Mouse (Mus musculus) adrenal gland, postnatal 25 days (tissue): Measurements from ENCODE around the gene Coq5. TPM values are rescaled to one million over a fixed set of nuclear protein-coding genes. Genes with fewer than 3 reads are reported as not detected.
A peak's percentile ranks its signal among the peaks of the same experiment; 100 is the strongest.
"Not testable (repeated sequence)": the region's sequence is repeated elsewhere in the genome, so short reads cannot be mapped to it uniquely, and the experiment has no call there.

ENCODE experiments used
- DNase-seq: peaks from one replicate; pipeline ENCODE4 v3.0.0; 2021; ENCODE audit warnings: mixed read lengths
- total RNA-seq: library from RNA; stranded (reverse); gene quantifications from 2 replicates; pipeline ENCODE4 v1.2.3, GENCODE M21; 2021

The Coq5 gene
- total RNA-seq, 1 experiment from 2014 or later, result 51.0 TPM

DNA sequence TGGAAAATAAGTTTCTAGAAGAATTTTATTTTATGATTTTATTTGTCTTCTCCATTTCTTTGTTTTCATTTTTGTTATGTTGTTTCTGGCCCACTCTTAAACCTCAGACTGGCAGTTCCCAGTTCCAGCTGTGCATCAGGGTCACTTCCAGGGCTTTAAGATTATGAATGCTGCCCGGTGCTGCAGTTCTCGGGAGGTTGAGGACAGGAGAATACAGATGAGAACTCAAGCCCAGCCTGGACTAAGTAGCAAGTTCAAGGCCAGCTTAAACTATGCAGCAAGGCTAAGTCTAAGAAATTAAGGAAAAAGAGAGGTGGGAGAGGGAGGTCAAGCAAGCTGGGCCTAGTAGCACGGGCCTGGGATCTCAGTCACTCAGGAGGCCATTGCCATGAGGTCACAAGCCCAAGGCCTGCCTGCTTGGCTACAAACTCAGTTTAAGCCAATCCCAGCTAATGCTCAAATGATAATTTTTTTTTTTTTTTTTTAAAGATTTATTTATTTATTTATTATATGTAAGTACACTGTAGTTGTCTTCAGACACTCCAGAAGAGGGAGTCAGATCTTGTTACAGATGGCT, 11.9 kb upstream of the Coq5 start:
- peak; percentile 26 for DNase-seq

- no peak for DNase-seq
Observed at GRCm38 (mm10) chr5:115268266-115268665, 11.2 kb upstream of the Coq5 start.

GRCm38 (mm10) chr5:115269969-115270368, 9.5 kb upstream of the Coq5 start:
- no peak for DNase-seq

- peak; percentile 53 for DNase-seq
Observed at GRCm38 (mm10) chr5:115271931-115272811, 7.3 kb upstream of the Coq5 start.

- DNase-seq, result peak; percentile 91
Observed at GRCm38 (mm10) chr5:115272812-115273548, 6.5 kb upstream of the Coq5 start, which contains the start of gene Rnf10. Gene Rnf10 (minus strand): TSS chr5:115272898.

GRCm38 (mm10) chr5:115273549-115274135, 5.8 kb upstream of the Coq5 start:
- DNase-seq, result no peak

DNA sequence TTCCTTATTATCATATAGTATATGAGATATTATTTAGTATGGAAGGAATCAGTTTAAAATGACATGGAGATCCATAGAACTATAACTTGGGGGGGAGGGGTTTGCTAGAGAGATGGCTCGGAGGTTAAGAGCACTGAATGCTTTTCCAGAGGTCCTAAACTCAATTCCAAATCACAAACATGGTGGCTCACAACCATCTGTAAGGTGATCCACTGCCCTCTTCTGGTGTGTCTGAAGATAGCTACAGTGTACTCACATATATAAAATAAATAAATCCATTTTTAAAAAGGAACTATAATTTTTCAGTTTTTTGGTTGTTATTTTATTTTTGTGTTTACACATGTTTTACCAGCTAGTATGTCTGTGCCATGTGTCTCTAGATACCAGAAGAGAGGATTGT, 5.1 kb upstream of the Coq5 start:
- DNase-seq, result no peak

DNA sequence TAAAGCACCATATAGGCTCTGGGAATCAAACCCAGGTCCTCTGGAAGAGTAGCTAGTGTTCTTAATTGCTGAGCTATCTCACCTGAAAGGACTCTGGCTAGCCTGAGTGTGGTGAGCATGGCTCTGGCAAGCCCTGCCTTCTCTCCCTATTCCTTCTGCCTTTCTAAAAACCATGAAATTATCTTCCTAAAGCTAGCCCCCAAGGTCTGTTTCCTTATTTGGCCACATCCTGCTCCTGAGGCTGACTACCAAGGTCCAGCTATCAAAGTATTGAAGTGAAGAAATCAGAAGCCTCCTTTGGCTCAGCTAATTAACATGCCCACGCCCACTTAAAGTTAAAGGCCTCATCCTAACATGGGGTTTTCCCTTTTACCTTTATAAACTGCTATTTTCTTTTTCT, 4.7 kb upstream of the Coq5 start:
- no peak for DNase-seq

DNA sequence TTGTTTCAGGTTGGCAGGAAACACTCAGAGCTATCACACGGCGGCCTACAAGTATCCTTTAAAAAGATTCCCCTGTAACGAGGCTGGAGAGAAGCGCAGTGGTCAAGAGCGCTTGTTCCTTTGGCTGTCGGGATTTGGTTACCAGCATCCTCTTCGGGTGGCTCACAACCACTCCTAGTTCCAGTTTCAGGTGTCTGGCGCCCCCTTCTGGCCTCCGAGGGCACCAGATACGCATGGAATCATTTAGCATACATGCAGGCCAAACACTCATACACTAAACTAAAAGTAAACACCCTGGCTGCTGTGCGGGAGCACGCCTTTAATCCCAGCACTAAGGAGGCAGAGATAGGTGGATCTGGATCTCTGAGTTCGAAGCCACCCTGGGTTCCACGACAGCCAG, 3.5 kb upstream of the Coq5 start:
- DNase-seq, result peak; percentile 40

GRCm38 (mm10) chr5:115278053-115278452, 1.4 kb upstream of the Coq5 start:
- DNase-seq, result no peak

DNA sequence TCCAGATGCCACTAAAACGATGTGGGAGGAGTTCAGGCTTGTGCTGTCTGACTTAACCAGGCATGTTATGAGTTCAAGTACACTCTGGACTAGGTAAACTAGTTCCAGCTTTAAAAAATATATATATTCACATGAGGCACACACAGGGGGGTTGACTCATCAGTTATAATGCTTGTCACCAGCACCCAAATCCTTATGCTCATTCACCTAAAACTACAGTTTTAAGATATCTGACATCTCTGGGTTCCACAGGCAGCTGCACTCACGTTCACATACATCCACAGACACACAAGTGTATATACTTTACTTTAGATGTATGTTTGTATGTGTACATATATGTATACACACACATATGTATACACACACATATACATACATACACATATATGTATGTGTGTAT, 681 bp upstream of the Coq5 start:
- no peak for DNase-seq

GRCm38 (mm10) chr5:115280050-115280687, 703 bp downstream of the Coq5 start:
- DNase-seq, result no peak

- DNase-seq, result no peak
Observed at GRCm38 (mm10) chr5:115284735-115285134, 5.3 kb downstream of the Coq5 start.

DNA sequence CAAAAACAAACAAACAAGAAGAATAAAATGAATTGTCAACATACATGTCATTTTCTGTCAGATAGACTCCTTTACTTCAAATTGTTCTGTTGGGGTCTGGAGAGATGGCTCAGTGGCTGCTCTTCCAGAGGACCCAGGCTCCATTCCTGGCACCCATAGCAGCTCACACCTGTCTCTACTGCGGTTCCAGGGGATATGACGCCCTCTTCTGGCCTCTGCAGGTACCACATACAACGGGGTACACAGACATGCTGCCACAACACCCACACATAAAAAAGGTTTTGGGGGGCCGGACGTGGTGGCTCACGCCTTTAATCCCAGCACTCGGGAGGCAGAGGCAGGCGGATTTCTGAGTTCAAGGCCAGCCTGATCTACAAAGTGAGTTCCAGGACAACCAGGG, 14.7 kb downstream of the Coq5 start:
- DNase-seq, result no peak

- no peak for DNase-seq
Observed at GRCm38 (mm10) chr5:115296347-115296746, 16.9 kb downstream of the Coq5 start.

GRCm38 (mm10) chr5:115300035-115300744, 20.7 kb downstream of the Coq5 start:
- DNase-seq, result peak; percentile 58

- peak; percentile 98 for DNase-seq
Observed at GRCm38 (mm10) chr5:115300792-115301614, 21.5 kb downstream of the Coq5 start, which contains the start of gene Dynll1. Gene Dynll1 (minus strand): TSS chr5:115300999.

- DNase-seq, result no peak
Observed at GRCm38 (mm10) chr5:115301615-115302014, 22.1 kb downstream of the Coq5 start.

DNA sequence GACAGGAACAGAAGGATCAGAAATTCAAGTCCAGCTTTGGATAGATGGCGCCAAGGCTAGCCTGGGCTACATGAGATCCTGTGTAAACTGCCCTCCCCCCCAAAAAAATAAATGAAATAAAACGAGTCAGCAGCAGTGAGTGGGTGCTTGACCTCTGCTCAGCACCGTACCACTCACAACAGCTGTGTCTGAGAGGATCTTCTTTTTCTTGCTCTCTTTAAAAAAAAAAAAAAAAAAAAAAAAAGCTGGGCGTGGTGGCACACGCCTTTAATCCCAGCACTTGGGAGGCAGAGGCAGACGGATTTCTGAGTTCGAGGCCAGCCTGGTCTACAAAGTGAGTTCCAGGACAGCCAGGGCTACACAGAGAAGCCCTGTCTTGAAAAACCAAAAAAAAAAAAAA, 22.7 kb downstream of the Coq5 start:
- not testable (repeated sequence) for DNase-seq

GRCm38 (mm10) chr5:115312354-115312753, 32.9 kb downstream of the Coq5 start:
- DNase-seq, result no peak
